Mouse (Mus musculus): ENCODE results near the gene Cpm.

- TF ChIP-seq MAX (IDR thresholded peaks at IDR 0.05; ENCODE audit: low read length) (no peak), POLR2A (IDR thresholded peaks at IDR 0.05; ENCODE audit: low read depth, low read length) (no peak), CTCF (conservative IDR thresholded peaks at IDR 0.05 in 1 of 2, IDR thresholded peaks at IDR 0.05 in 1 of 2; ENCODE audit: low read depth in 2 of 2, low read length in 2 of 2) (no peak), USF2 (conservative IDR thresholded peaks at IDR 0.05; ENCODE audit: low read depth, low read length) (no peak), ETS1 (conservative IDR thresholded peaks at IDR 0.05; ENCODE audit: low read depth, low read length) (no peak), CHD2 (IDR thresholded peaks at IDR 0.05; ENCODE audit: low read length) (no peak), USF1 (IDR thresholded peaks at IDR 0.05; ENCODE audit: low read depth, low read length) (no peak), ZMIZ1 (IDR thresholded peaks at IDR 0.05; ENCODE audit: low read depth, low read length) (no peak)
These were observed 51.7 kb downstream of the Cpm start for GRCm38 (mm10) chr10:117680868-117681513.
